Mouse (Mus musculus) WW6 (cell line): ENCODE data around the gene Slc38a6.

Experiments
- DNase-seq: peaks from one replicate; pipeline ENCODE4 v3.0.0-alpha.2; 2013; ENCODE audit warnings: low read depth, low spot score

Gene Slc38a6

GRCm38 (mm10) chr12:73317706-73318686 is 31.4 kb downstream of the Slc38a6 start:
- no peak for DNase-seq

- DNase-seq: no peak
Measured at GRCm38 (mm10) chr12:73324180-73324586, 37.6 kb downstream of the Slc38a6 start.

DNA sequence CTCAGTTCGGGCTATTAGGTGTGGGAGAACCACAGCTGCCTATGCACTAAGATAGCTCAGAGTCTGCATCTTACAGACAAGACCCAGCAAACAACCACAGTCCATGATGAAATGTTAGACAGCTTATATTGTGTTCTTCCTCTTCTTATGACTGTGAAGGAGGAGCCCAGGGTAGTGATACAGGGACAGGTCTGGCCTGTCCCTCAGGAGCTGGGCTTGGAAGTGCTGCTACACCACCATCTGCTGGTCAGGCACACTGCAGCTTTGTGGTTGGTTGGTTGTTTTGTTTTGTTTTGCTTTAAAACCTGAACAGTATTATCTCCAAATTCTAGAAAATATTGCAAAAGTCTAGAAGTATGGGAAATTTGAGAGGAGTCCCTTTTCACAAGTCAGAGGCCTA is 38.2 kb downstream of the Slc38a6 start:
- DNase-seq: no peak

DNA sequence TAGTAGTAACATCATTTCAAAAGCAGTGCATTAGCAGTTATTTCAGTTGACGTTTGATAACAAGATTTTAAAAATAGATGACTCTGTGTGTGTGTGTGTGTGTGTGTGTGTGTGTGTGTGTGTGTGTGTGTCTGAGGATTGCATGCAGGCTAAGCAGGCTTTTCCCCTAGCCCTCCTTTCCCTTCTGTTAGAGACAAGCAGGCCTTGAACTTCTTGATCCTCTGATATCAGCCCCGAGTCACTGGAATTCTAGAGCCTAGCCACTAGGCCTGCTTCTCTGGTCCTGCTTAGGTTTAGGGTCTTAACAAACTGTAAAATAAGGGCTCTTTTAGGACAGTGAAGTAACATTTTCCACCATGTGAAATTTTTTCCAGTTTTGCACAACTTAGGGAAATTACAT is 38.6 kb downstream of the Slc38a6 start:
- DNase-seq: no peak

DNA sequence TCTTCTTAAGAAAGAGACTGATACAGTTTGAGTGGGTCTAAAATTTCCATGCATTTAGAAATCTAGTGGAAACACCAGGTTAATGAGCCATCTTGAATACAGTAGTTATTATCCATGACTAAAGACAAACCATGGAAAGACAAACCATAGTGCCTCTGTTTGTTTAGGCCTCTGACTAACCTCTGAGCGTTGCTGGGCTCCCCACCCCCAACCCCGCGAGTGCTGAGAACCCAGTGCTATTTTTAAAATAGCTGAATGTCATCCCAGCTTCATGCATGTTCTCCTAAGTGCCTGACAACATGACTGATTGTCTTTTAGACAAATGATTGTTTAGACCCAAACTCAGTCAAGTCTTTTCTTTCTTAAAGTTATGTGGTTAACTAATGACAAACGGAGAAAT is 39.0 kb downstream of the Slc38a6 start:
- DNase-seq: no peak

DNA sequence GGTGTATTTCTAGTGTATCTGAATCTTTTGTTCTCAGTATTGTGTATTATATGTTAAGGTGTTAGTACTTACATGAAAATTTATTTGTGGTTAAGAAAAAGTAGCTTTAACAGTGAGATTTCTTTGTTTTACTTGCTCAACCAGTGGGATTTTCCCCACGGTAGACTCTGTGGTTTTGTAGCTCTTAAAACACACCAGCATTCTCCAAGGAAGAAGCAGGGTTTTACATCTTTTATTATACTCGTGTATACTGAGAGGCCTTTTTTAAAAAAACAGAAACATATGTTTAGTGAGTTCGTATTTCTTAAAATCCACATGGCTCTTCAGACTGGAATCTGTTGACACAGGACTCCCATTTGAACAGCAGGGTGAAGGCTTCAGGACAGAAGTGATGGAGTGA is 40.8 kb downstream of the Slc38a6 start:
- no peak for DNase-seq

DNA sequence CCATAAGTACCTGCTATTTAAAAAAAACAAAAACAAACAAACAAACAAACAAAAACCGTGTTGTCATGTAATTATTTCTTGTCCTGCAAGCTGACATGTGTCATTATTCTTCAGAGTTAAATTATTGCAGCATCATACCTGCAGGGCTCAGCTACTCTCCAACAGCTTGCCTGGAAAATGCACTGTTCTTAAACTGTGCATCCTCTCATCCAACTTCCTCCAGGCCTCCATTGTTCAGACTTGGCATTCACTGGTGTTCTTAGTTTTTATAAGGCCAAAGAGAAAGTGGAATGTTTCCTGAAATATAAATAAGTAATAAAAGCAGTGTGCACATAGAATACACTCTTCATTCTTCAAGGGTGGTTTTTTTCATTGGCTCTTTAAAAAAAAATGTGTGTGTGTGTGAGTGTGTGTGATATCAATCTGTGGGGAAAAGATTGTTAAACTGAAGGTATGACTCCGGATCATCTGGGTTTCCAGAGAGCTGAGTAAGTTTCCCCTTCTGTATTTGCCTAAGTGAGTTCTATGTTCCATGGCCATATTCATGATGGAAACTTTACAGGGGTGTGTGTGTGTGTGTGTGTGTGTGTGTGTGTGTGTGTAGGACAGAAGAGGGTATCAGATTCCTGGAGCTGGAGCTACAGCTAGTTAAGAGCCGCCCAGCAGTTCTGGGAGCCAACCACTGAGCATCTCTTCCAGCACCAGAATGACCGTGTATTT is 42.0 kb downstream of the Slc38a6 start:
- no peak for DNase-seq

DNA sequence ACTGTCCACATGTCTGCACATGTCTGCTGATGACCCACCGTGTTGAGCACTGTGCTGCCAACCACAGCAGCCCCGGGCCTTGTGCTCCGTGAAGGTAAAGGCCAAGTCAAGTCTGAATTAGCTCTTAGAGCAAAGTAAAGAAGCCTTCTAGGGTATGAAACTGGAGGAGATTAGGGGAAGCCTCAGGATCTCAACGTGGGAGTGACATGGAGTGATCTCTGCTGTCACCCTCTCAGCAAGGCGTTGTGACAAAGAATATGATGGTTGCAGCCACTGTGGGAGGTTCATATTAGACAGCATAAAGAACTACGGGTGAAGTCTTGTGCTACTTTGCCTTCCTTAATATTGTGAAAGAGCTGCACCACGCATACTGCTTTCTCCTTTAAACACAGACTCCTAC is 43.7 kb downstream of the Slc38a6 start:
- no peak for DNase-seq

DNA sequence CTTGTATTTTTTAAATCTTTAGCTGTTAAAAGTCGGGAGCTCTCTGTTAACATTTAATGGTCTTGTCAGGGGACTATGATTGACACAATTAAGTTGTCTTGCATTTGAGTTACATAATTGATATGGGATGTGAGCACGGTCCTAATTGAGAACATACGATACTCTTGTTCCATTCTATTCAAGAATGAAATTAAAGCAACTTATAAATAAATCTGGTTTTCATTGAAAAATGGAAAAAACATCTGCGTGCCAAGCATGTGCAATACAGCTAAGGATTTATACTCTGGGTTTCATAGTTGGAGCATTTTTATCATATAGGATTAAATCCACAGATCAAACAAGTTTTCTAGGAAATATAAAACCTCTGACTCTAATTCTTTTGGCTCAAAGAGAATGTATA is 46.1 kb downstream of the Slc38a6 start:
- no peak for DNase-seq

- no peak for DNase-seq
Measured at GRCm38 (mm10) chr12:73334051-73334551, 47.5 kb downstream of the Slc38a6 start.

GRCm38 (mm10) chr12:73337127-73337526 is 50.5 kb downstream of the Slc38a6 start:
- DNase-seq: no peak

DNA sequence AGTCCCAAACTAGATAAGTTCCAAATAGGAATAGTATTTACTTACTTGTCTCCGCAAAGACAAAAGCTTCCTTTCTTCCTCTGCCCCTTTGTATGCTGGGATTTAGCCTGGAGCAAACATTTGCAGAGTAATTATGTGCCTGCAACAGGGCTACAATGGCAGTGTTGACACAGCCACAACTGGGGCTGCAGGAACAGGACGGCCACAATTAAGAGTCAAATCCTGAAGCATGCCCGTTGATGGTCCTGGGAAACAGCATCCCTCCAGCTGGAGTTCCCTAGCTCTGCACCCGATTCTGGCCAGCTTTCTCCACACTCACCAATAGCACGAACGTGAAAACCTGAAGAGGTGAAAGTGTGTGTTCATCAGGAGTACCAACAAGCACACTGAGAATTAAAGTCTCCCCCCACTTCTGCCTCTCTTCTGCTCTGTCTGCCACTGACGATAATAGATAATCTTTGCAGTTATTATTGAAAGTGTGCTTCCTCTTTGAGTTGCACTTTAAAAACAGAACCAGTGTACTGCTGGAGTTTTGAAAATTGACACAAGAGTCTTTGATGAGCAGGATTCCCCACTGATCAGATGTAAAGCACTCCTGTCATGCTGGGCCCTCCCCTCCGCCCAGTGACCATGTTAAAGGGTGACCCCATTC is 54.2 kb downstream of the Slc38a6 start:
- DNase-seq: no peak

DNA sequence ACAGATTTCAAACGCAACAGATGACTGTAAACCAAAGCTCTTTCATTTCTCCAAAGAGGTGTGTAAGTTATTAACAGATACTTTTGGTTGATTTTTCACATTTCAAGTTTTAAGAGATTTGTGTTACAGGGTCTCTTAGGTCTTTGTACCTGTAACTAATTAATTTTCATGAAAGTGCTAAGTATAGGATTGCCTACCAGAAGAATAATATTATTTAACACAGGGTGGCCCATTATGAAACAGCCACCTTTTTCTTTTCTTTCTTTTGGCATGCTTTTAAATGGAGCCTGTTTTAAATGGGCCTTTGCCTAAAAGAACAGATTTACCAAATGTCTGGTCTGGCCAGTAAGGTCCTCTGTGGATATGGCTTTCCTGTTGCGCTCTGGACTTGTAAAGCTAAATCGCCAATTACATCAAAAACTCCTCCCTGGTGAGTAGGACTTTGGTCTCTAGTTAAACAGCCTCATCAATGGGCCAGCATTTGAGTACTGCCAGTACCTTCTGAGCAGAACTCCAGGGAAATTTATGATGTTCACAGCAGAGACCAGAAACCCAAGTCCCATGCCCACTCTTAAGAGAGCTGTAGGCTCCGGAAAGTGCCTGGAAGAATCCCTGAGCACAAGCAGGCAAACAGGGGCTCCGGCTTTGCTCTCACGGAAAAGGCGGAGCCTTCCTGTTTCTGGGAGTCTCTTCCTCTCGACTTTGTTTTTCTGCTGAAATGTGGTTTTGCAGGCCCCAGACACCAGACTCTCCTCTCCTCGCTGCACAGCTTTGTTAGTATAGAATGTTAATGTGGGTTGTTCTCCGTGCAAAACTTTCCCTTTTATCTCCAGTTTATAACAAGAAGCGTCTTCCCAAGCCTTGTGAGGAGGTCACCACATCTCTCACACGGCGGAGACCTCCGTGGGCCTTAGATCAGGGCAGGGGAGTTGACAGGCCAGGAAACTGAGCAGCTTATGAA is 55.4 kb downstream of the Slc38a6 start:
- DNase-seq: no peak

DNA sequence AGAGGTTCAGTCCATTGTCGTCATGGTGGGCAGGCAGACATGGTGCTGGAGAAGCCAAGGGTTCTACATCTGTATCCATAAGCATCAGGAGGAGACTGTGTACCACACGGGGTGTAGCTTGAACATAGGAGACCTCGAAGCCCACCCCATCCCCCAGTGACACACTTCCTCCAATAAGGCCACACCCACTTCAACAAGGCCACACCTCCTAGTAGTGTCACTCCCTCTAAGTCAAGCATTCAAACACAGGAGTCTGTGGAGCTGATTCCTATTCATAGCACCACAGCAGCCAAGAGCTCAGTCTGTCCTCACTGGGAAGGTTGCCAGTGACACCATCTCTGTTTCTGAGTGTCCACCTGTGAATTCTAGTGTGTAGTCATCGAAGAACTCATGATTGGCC is 57.7 kb downstream of the Slc38a6 start:
- no peak for DNase-seq

- DNase-seq: no peak
Measured at GRCm38 (mm10) chr12:73345157-73345556, 58.6 kb downstream of the Slc38a6 start.

DNA sequence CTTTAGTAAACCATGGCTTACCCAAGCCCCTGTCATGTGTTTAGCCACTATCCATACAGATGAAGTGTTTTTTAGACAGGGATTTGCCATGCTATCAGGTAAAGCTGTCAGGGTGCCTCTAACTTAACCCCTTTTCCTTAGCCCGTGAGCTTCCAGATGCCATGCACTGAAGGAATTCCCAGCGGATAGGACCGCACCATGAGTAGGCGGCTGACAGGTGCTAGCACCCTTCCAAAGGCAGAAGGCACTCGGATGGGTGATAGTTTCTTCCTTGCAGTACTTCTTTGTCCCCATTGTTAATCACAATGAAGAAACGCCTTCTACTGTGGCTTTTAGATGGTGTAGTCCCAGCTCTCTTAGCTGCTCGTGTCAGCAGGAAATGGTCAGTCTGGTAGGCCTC is 60.6 kb downstream of the Slc38a6 start:
- DNase-seq: no peak

DNA sequence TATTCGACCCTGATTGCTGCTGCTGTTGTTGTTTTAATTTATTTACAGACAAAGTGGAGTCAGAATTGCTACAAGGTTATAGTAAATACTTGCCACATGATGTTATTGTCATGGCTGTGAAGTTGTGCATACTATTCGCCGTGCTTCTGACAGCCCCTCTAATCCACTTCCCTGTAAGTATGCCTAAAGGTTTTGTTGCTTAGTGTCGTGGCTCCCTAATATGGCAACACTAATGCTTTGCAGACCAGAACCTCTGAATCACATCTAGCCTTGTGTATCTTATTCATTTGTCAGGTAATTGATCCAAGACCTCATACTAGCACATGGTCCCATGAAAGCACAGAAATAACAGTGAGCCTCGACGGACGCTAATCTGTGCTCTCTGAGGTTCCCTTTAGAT is 63.9 kb downstream of the Slc38a6 start:
- no peak for DNase-seq

GRCm38 (mm10) chr12:73350982-73351381 is 64.4 kb downstream of the Slc38a6 start:
- DNase-seq: no peak

GRCm38 (mm10) chr12:73351746-73352145 is 65.2 kb downstream of the Slc38a6 start:
- no peak for DNase-seq

- no peak for DNase-seq
Measured at GRCm38 (mm10) chr12:73353362-73353761, 66.8 kb downstream of the Slc38a6 start.

DNA sequence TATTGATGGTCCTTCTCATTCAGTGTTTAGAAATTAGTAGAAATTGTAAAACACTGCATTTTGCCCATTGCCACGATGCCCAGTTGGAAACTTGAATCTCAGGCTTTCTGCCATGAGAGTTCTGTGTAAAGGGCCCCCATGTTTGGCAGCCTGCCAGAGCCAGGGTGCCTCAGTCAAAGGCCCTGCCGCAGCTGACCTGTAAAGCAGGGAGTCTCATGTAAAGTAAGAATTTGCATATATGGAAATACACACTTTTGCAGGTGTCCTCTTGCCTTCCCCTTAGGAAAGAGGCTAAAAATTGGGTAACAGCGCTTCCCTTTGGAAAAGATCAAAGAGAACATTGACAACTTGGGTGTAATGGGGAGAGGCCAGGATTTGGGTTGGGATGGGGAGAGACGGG is 67.9 kb downstream of the Slc38a6 start:
- no peak for DNase-seq
